Mouse (Mus musculus): ENCODE measurements around the gene Fcgrt. TPM values are rescaled to one million over a fixed set of nuclear protein-coding genes. Genes with fewer than 3 reads are reported as not detected.
"Not testable (repeated sequence)": the region's sequence is repeated elsewhere in the genome, so short reads cannot be mapped to it uniquely, and the experiment has no call there.

The Fcgrt gene
- 32.0 and 36.8 TPM in 2 replicates for polyA plus RNA-seq (2015; fragmentation: Nextera tagmentation; extraction: Ambion mirVana)

- Histone ChIP-seq H3K4me2 (peak within 1 kb of the TSS; percentile 21), H3K36me3 (replicated peaks) (no peaks in the 10 kb centered on the region), H3K4me3 (no peak within 1 kb of the TSS), H3K27ac (no peak within 1 kb of the TSS), H3K9me3 (no peaks in the 10 kb centered on the region), H3K9ac (no peak within 1 kb of the TSS), H3K27me3 (replicated peaks) (no peaks in the 10 kb centered on the region), H3K4me1 (no peaks in the 10 kb centered on the region)
- WGBS: 80% methylated on average over 7 of the region's 7 CpGs
- no peak for ATAC-seq (replicated peaks)
Measured at GRCm38 (mm10) chr7:45103652-45104180, at the start of gene Fcgrt. TSS of gene Fcgrt (minus strand) at chr7:45103851.

DNA sequence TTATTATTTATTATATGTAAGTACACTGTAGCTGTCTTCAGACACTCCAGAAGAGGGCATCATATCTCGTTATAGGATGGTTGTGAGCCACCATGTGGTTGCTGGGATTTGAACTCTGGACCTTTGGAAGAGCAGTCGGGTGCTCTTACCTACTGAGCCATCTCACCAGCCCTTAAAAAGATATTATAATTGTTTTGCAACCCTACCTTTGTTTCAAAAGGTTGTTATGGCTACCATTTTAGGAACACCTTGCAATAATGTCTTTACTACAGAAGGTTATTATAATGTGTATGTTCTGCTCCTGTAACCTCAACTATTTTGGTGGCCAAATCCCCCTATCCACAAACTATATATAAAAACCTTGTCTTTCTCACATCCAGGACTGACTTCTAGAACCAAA lies 49.4 kb upstream of the Fcgrt start:
- Histone ChIP-seq H3K4me1 (peaks cover 18% of the 10 kb centered on the region), H3K4me2 (0 out of 2 replicates have a peak overlapping the region, but pooled peaks have one; percentile 69), H3K9ac (peak overlapping the region; percentile 71; the same call in 1 of the 2 replicates)
- 94% methylated on average over 2 of the region's 2 CpGs for WGBS
- H3K27me3 ChIP-seq (replicated peaks); H3K4me3 ChIP-seq; H3K27ac ChIP-seq; H3K36me3 ChIP-seq (replicated peaks); ATAC-seq (replicated peaks); H3K9me3 ChIP-seq: not testable (repeated sequence)

GRCm38 (mm10) chr7:45151303-45151702 lies 47.7 kb upstream of the Fcgrt start:
- WGBS: 62% methylated on average over 11 of the region's 11 CpGs

DNA sequence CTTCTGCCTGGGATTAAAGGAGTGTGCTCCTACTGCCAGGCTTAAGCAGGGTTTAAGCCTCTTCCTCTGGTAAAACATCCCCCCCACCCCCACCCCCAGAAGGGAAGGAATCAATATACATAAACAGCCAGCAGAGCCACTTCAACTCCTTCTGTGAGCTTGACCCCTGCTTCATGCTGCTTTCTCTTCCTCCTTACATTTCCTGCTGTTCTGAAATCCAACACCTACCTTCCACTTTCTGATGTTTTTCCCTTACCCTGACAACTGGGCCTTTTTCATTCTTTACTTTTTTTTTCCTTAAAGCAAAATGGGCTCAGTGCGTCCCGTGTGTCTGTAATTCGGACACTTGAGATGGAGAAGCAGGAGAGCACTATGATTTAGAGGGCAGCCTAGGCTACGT lies 46.7 kb upstream of the Fcgrt start:
- no peak for ATAC-seq (replicated peaks)
- 65% methylated on average over 4 of the region's 4 CpGs for WGBS

More at GRCm38 (mm10) chr7:45151303-45151702, 47.7 kb upstream of the Fcgrt start:
- no peak overlapping the region for H3K4me2 ChIP-seq
- peaks cover 18% of the 10 kb centered on the region for H3K4me1 ChIP-seq
- no peaks in the 10 kb centered on the region for H3K27me3 ChIP-seq (replicated peaks)
- ATAC-seq (replicated peaks): no peak
- H3K9ac ChIP-seq: no peak overlapping the region
- H3K27ac ChIP-seq: no peak overlapping the region
- H3K9me3 ChIP-seq: no peaks in the 10 kb centered on the region
- H3K4me3 ChIP-seq: no peak overlapping the region
- no peaks in the 10 kb centered on the region for H3K36me3 ChIP-seq (replicated peaks)

GRCm38 (mm10) chr7:45149545-45149944 lies 45.9 kb upstream of the Fcgrt start:
- Histone ChIP-seq H3K4me3 (no peak overlapping the region), H3K9ac (no peak overlapping the region), H3K9me3 (no peaks in the 10 kb centered on the region), H3K36me3 (replicated peaks) (no peaks in the 10 kb centered on the region), H3K4me1 (peaks cover 6% of the 10 kb centered on the region), H3K27ac (no peak overlapping the region), H3K27me3 (replicated peaks) (no peaks in the 10 kb centered on the region), H3K4me2 (no peak overlapping the region)
- no peak for ATAC-seq (replicated peaks)
- 24% methylated on average over 6 of the region's 6 CpGs for WGBS

More for the DNA sequence above, 46.7 kb upstream of the Fcgrt start:
- Histone ChIP-seq H3K9me3 (no peaks in the 10 kb centered on the region), H3K4me2 (no peak overlapping the region), H3K9ac (no peak overlapping the region), H3K4me3 (no peak overlapping the region), H3K27me3 (replicated peaks) (no peaks in the 10 kb centered on the region), H3K27ac (no peak overlapping the region), H3K4me1 (peaks cover 12% of the 10 kb centered on the region), H3K36me3 (replicated peaks) (no peaks in the 10 kb centered on the region)

DNA sequence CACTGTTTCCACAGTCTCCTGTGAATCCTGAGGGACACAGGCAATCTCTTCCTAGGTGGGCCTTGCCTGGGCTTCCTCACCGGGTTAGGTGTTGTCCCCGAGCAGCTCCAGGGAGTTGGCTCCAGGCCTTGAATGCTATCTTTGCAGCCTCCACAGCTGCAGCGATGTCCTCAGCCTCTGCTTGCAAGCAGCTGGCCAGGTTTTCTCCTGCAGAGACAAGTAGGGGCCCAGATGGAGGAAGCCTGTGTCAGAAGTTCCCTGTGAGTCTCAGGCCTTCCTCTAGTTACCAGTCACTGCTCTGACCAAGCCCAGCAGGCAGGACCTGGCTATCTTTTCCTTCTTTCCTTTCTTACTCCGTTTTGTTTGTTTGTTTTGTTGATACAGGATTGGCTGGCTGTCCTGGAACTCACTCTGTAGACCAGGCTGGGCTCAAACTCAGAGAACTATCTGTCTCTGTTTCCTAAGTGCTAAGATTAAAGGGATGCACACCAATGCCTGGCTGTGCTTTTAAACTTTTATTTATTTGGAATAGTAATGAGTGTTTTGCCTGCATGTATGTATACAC lies 45.0 kb upstream of the Fcgrt start:
- Histone ChIP-seq H3K4me2 (no peak overlapping the region), H3K4me3 (no peak overlapping the region), H3K27ac (no peak overlapping the region), H3K4me1 (peaks cover 5% of the 10 kb centered on the region), H3K27me3 (replicated peaks) (no peaks in the 10 kb centered on the region), H3K9ac (no peak overlapping the region), H3K36me3 (replicated peaks) (no peaks in the 10 kb centered on the region), H3K9me3 (no peaks in the 10 kb centered on the region)
- ATAC-seq (replicated peaks): no peak
- WGBS: 61% methylated on average over 4 of the region's 4 CpGs

- no peak overlapping the region for H3K4me2 ChIP-seq
- H3K9ac ChIP-seq: no peak overlapping the region
- no peak overlapping the region for H3K27ac ChIP-seq
- ATAC-seq (replicated peaks): no peak
- H3K4me3 ChIP-seq: no peak overlapping the region
- no peaks in the 10 kb centered on the region for H3K9me3 ChIP-seq
- WGBS: 92% methylated on average over 11 of the region's 11 CpGs
- H3K27me3 ChIP-seq (replicated peaks): no peaks in the 10 kb centered on the region
- no peaks in the 10 kb centered on the region for H3K36me3 ChIP-seq (replicated peaks)
- H3K4me1 ChIP-seq: no peaks in the 10 kb centered on the region
Measured at GRCm38 (mm10) chr7:45147899-45148298, 44.2 kb upstream of the Fcgrt start.

- Histone ChIP-seq H3K36me3 (replicated peaks) (no peaks in the 10 kb centered on the region), H3K9me3 (no peaks in the 10 kb centered on the region), H3K4me1 (no peaks in the 10 kb centered on the region), H3K27ac (no peak overlapping the region), H3K9ac (no peak overlapping the region), H3K4me3 (no peak overlapping the region), H3K27me3 (replicated peaks) (no peaks in the 10 kb centered on the region), H3K4me2 (no peak overlapping the region)
- 95% methylated on average over 11 of the region's 11 CpGs for WGBS
- no peak for ATAC-seq (replicated peaks)
Measured at GRCm38 (mm10) chr7:45147267-45147666, 43.6 kb upstream of the Fcgrt start.

GRCm38 (mm10) chr7:45145460-45145859 lies 41.8 kb upstream of the Fcgrt start:
- H3K9ac ChIP-seq: no peak overlapping the region
- ATAC-seq (replicated peaks): no peak
- no peaks in the 10 kb centered on the region for H3K36me3 ChIP-seq (replicated peaks)
- no peak overlapping the region for H3K27ac ChIP-seq
- no peaks in the 10 kb centered on the region for H3K9me3 ChIP-seq
- 92% methylated on average over 8 of the region's 8 CpGs for WGBS
- H3K4me1 ChIP-seq: no peaks in the 10 kb centered on the region
- H3K4me2 ChIP-seq: no peak overlapping the region
- H3K27me3 ChIP-seq (replicated peaks): no peaks in the 10 kb centered on the region
- no peak overlapping the region for H3K4me3 ChIP-seq

- H3K27ac ChIP-seq: no peak overlapping the region
- H3K9ac ChIP-seq: no peak overlapping the region
- H3K27me3 ChIP-seq (replicated peaks): no peaks in the 10 kb centered on the region
- 88% methylated on average over 13 of the region's 13 CpGs for WGBS
- no peaks in the 10 kb centered on the region for H3K4me1 ChIP-seq
- H3K9me3 ChIP-seq: no peaks in the 10 kb centered on the region
- H3K4me2 ChIP-seq: no peak overlapping the region
- no peak for ATAC-seq (replicated peaks)
- no peak overlapping the region for H3K4me3 ChIP-seq
- no peaks in the 10 kb centered on the region for H3K36me3 ChIP-seq (replicated peaks)
Measured at GRCm38 (mm10) chr7:45144368-45145174, 40.9 kb upstream of the Fcgrt start.

DNA sequence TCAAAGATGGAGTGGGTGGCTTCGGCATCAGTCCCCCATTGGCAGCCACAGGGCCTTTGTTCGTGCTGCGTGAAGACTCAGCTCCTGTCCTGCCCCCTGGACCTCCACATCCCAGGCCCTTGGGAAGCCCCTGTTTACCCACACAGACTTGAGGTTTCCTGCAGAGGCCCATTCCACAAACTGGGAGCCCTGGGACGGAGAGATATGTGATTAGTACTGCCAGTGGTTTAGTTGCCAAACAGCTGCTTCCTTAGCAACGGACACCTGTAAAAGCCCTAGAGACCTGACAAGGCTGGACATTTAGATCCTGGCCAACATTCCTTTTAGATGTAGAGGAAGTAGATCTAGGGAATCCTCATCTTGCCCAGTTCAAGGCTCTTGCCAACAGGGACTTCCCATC lies 38.3 kb upstream of the Fcgrt start:
- Histone ChIP-seq H3K4me3 (no peak overlapping the region), H3K4me1 (no peaks in the 10 kb centered on the region), H3K4me2 (no peak overlapping the region), H3K36me3 (replicated peaks) (no peaks in the 10 kb centered on the region), H3K27me3 (replicated peaks) (no peaks in the 10 kb centered on the region), H3K9me3 (no peaks in the 10 kb centered on the region), H3K27ac (no peak overlapping the region), H3K9ac (no peak overlapping the region)
- ATAC-seq (replicated peaks): no peak
- 91% methylated on average over 5 of the region's 5 CpGs for WGBS

DNA sequence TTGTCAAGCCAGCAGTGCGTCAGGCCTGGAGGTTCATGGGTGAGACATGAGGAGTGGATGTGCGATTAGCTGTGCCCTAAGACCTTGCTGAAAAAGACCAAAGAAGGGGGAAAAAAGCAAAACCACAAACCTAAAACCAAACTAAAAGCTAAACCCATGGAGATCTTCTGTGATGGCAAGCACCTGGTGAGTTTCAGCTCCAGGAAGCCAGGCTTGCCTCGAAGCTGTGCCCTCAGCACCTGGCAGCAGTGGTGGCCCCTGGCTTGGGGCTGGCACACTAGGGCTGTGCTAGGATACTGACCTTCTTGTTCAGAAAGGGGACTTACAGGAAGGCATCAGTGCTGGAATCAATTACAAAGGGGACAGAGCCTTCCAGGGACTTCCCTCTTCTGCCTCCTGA lies 37.7 kb upstream of the Fcgrt start:
- no peak for ATAC-seq (replicated peaks)
- WGBS: 91% methylated on average over 3 of the region's 3 CpGs
- Histone ChIP-seq H3K4me3 (no peak overlapping the region), H3K9ac (no peak overlapping the region), H3K9me3 (no peaks in the 10 kb centered on the region), H3K27me3 (replicated peaks) (no peaks in the 10 kb centered on the region), H3K36me3 (replicated peaks) (no peaks in the 10 kb centered on the region), H3K27ac (no peak overlapping the region), H3K4me1 (peaks cover 2% of the 10 kb centered on the region; the same call in 1 of the 2 replicates), H3K4me2 (no peak overlapping the region)

Data from midbrain, embryonic 15.5 days (tissue).